Mouse (Mus musculus) activated CD4-positive, CD25-positive, alpha-beta regulatory T cell, adult 4 months (primary cell): ENCODE measurements around the gene Bmi1. TPM values are rescaled to one million over a fixed set of nuclear protein-coding genes. Genes with fewer than 3 reads are reported as not detected.

Source experiments
- ATAC-seq: one replicate; pipeline ENCODE4 v1.8.0; 2017
- polyA plus RNA-seq, 2 experiments: library from polyadenylated mRNA; unstranded; fragments of 100-300 nt; shearing (Covaris generic); gene quantifications; one replicate each; pipeline ENCODE4 v1.2.1; 2017

Gene Bmi1
- polyA plus RNA-seq, 2 experiments from 2014 or later, result 10.9 to 11.1 TPM

GRCm38 (mm10) chr2:18688286-18688685 is 11.5 kb downstream of the Bmi1 start:
- no peak for ATAC-seq

GRCm38 (mm10) chr2:18688708-18689063 is 11.9 kb downstream of the Bmi1 start:
- ATAC-seq, result peak; percentile 48

GRCm38 (mm10) chr2:18689064-18689921 is 12.5 kb downstream of the Bmi1 start:
- ATAC-seq, result peak; percentile 41

GRCm38 (mm10) chr2:18690055-18690691 is 13.4 kb downstream of the Bmi1 start:
- ATAC-seq, result no peak

GRCm38 (mm10) chr2:18690756-18691155 is 13.9 kb downstream of the Bmi1 start:
- no peak for ATAC-seq

GRCm38 (mm10) chr2:18692031-18692430 is 15.2 kb downstream of the Bmi1 start:
- ATAC-seq, result no peak

- ATAC-seq, result no peak
Measured at GRCm38 (mm10) chr2:18692548-18692947, 15.7 kb downstream of the Bmi1 start.

- no peak for ATAC-seq
Measured at GRCm38 (mm10) chr2:18693491-18693870, 16.7 kb downstream of the Bmi1 start.

GRCm38 (mm10) chr2:18693871-18694610 is 17.2 kb downstream of the Bmi1 start, which contains the start of gene Spag6:
TSS of gene Spag6 (plus strand) at chr2:18694032.
- ATAC-seq, result peak; percentile 56

GRCm38 (mm10) chr2:18694611-18694950 is 17.8 kb downstream of the Bmi1 start:
- no peak for ATAC-seq

GRCm38 (mm10) chr2:18695163-18695562 is 18.3 kb downstream of the Bmi1 start:
- ATAC-seq, result no peak

GRCm38 (mm10) chr2:18695629-18696150 is 18.9 kb downstream of the Bmi1 start:
- no peak for ATAC-seq

GRCm38 (mm10) chr2:18697591-18698244 is 20.9 kb downstream of the Bmi1 start:
- ATAC-seq, result no peak

GRCm38 (mm10) chr2:18698663-18699385 is 22.0 kb downstream of the Bmi1 start:
- ATAC-seq, result peak; percentile 5

- no peak for ATAC-seq
Measured at GRCm38 (mm10) chr2:18699401-18699990, 22.7 kb downstream of the Bmi1 start.

GRCm38 (mm10) chr2:18710356-18710755 is 33.5 kb downstream of the Bmi1 start:
- ATAC-seq, result no peak

- no peak for ATAC-seq
Measured at GRCm38 (mm10) chr2:18713071-18713470, 36.3 kb downstream of the Bmi1 start.

GRCm38 (mm10) chr2:18714337-18714736 is 37.5 kb downstream of the Bmi1 start:
- ATAC-seq, result no peak

GRCm38 (mm10) chr2:18718521-18718920 is 41.7 kb downstream of the Bmi1 start:
- ATAC-seq, result no peak

GRCm38 (mm10) chr2:18722208-18722830 is 45.5 kb downstream of the Bmi1 start:
- ATAC-seq, result no peak

- ATAC-seq, result no peak
Measured at GRCm38 (mm10) chr2:18724462-18724861, 47.6 kb downstream of the Bmi1 start.
